Mouse (Mus musculus): ENCODE measurements at regions not wholly inside any gene's neighbourhood (a gene's known extent, or its start where the extent isn't known, plus 50 kb on each side); places are given as distances from the start of the nearest gene placed in this dataset.
"Not testable (repeated sequence)": the region's sequence is repeated elsewhere in the genome, so short reads cannot be mapped to it uniquely, and the experiment has no call there.

DNA sequence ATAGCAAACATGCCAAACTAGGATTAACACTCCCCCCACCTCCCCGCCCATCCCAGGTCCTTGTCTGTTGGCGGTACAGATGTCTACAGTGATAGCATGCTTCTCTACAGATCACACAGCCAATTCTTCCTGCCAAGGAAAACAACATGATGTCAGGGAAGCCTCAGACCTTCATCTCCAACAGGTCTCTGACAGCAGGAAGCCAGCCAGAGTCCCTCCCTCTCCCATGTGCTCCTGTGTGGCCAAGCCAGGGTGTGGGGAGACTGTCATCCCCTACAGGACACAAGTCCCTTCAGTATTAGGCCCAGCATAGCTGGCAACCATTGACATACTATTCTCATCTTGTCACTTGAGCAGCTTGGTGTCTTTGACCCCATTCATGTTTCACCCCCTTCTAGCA is 568.8 kb upstream of the Arid1b start:
- no peak for DNase-seq (ENCODE audit: low spot score)

DNA sequence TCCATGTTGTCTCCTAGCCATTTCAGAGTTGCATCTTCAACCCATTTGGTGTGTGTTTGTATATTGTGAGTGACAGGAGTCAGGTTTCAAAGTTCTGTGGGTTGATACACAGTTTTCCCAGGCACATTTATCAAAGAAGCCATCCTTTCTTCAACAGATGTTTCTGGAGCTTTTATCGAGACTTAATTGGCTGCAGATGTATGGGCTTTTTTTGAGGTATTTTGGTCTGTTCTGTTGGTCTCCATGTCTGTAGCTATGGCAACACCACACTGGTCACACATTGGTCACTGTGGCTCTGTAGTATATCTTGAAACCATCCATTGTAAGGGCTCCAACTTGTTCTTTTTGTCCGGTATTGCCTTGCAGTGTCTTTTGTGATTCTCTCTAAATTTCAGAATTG is 565.1 kb upstream of the Arid1b start:
- DNase-seq (ENCODE audit: low spot score) = peak; percentile 75

DNA sequence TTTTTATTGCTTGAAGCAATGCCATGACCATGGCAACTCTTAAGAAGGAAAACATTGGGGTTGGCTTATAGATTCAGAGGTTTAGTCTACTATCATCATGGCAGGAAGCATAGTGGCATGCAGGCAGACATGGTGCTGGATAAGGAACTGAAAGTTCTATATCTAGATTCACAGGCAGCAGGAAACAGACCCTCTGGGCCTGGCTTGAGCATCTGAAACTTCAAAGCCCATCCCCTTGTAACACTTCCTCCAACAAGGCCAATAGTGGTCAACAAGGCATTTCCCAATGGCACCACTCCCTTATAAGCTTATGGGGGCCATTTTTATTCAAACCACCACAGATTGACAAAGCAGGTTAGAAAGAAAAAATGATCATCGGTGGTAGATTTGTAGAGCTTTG is 548.5 kb upstream of the Arid1b start:
- no peak for DNase-seq (ENCODE audit: low spot score)

DNA sequence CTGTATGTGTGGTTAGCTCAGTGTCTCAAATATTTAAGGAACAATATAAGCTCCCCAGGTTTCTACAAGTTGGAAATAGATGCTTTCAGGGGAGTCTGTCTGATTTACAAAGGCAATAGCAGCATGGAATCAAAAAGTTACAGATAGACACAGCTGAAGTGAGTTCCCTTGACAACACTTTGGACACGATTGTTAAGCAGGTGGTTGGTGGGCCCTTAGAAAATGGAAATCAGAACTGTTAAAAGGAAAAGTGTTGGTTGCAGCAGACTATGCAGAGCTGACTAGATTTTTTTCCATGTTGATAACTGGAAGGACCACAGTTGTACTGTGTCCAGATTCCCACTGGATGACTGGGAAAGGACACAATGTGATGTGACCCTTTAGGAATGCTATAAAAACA is 536.6 kb upstream of the Arid1b start:
- DNase-seq (ENCODE audit: low spot score) = no peak

DNA sequence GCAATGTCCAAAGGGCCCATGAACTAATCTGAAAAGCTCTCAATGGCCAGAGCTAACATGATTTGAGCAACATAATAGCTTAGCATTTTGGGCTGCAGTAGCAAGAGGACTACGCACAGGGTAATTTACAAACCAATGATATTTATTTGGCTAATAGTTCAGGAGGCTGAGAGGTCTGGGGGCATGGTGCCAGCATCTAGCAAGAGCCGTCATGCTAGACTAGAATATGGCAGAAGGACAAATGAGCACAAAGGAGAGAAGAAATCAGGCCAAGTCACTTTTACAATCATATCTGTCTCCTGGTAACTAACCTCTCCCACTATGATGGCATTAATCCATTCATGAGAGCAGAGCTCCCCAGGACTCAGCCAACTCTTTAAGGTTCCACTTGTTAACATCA is 532.6 kb upstream of the Arid1b start:
- no peak for DNase-seq (ENCODE audit: low spot score)

DNA sequence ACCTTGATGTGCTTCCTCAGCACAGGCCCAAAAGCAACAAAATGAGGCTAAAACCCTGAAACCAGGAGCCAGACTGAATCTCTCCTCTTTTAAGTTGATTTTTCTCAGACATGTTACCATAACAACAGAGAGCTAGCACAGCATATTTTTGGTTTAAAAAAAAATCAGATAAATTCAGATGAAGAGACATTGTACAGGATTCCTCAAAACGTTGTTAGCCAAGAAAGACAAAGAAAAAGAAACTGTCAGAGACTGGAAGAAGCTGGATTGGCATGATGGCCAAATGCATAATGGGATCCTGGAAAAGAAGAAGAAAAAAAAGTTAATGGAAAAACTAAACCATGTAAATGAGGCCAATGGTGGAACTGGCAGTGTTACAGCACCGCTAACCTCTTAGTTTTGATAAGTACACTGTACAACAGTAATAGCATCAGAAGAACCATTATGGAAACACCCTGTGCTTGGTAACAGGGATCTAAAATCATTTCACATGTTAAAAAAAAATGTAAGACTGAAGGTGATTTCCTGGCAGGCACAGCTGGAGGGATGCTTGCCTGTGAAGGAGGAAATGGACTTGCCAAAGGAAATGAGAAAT is 529.7 kb upstream of the Arid1b start:
- DNase-seq (ENCODE audit: low spot score) = no peak

DNA sequence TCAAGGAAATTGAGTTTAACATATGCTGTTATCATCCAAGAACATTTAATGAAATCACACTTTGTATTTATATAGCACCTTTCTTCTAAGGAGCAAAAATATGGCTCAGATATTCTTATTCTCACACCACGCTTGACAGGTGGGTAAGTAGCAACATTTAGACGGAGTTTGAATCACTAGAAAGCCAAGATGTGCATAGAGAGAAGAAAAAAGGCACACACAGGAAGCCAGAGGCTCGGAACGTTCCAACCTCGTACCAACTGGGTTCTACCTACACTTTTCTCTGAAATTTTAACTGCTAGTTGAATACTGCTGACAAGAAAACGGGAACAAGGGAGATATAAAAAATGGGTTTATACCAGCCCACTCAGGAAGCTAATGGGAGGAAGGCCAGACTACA is 528.4 kb upstream of the Arid1b start:
- no peak for DNase-seq (ENCODE audit: low spot score)

DNA sequence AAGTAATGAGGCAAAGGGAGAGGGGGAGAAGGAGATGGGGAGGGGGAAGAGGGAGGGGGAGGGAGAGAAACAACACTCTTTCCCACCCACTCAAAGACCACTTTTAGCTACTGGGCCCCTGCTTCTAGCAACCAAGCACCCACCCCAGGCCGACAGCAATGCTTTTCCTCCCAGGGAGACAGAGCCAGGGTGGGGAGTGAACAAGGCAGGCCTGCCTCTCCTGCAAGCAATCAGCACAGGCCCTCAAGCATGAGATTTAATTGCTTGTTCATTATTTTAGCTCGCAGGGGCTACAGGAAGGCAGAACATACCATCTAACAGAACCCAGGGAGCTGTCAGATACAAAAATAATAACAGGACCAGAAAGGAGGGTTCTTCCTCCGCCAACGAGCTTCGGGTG is 521.7 kb upstream of the Arid1b start:
- no peak for DNase-seq (ENCODE audit: low spot score)

DNA sequence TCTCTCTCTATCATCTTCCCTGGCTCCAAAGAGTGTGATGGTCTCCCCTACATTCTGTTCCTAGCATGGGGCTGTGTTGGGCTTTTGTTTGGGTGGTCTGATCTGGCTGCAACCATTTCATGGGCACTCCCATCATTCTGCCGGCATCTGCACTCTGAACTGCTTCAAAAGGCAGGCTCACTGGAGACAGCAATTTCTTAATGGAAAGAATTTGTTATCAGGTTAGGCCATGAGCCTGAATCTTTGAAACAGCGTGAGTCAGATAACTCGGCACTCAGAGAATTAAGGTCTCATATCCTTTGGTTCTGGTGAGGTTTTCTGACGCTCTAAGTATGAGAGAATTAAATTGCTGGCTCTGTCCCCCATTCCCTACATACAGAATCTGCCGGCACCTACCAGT is 519.8 kb upstream of the Arid1b start:
- DNase-seq (ENCODE audit: low spot score) = no peak

DNA sequence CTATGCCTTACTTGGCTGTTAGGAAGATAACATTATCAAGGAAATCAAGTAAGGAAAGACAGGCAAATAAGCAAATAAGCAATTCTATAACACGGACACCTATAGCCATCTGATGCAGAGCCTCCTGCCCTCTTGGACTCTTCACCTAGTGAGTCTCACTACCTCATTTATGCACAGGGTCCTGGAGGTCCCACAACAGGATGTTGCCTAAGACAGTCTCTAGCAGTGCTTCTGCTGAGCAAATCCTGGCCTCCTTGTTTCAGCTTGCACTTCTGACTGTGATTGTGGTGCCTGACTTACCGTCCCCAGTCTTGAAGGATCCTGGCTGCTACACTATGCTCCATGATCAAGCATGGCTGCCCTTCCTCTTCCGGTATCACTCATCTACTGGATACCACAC is 518.5 kb upstream of the Arid1b start:
- no peak for DNase-seq (ENCODE audit: low spot score)

DNA sequence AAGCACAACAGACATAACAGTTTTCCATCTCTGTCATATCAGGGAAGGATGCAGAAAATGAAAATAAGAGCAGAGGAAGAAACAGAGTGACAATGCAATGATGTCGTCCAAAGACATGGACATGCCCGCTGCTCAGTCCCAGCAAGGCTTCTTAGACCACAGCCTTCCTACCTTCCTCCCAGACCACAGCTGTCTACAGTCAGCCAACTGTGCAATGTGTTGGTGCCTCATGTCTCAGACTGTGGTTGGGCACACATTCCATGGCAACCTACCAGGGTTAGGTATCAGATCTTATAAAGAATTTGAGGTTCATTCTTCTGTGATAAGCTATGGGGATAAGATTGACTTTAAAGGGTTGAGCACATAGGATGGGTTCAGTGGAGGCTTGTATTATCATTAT is 499.7 kb upstream of the Arid1b start:
- no peak for DNase-seq (ENCODE audit: low spot score)

DNA sequence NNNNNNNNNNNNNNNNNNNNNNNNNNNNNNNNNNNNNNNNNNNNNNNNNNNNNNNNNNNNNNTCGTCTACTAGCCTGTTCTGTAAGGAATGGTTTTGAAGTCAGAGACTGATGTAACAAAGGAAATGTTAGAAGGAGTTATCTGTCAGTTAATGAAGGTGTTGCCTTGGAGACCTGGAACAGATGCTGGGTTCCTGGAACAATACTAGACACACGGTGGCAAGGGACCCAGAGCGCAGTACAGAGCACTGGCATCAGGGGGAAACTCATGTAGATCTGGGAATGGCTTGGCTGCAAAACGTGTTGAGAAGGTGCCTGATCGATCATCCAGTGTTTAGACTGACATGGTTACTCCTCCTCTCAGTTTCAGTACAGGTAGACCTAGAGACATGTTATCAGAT is 493.6 kb upstream of the Arid1b start:
- DNase-seq (ENCODE audit: low spot score) = no peak

DNA sequence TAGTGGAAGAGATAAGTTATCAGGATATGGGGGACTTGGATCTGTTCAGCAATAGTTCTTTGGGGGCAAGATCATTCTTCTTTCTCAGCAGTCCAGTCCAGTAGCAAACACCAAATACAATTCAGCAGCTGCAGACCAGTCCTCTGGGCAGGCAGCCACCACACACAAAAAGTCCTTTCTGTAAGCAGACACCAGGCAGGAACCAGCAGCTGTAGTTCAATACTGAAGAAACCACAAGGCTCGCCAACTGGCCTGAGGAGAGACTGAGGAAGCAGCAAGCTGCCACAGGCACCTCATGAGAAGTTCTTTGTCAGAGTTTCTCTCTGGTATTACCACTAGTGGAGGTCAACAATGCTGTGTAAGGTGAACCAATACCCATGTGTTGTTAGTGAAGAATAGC is 493.1 kb upstream of the Arid1b start:
- no peak for DNase-seq (ENCODE audit: low spot score)

DNA sequence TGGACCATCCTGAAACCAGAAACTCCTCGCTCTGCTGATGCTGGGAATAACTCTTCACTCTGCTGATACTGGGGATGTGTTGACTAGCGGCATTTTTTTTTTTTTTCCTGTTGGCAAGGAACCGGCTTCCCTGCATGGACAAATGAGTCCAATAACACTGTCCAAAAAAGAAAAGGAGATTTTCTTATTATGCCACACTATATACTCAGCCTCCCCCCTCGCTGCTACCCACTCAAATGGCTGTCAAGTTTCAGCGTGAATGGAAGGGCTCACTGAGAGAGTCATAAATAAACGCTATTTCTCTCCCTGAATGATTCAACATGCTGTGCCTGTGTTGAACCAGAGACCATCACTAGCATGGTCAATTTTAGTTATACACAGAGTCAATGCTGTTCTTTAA is 489.2 kb upstream of the Arid1b start:
- DNase-seq (ENCODE audit: low spot score) = no peak

DNA sequence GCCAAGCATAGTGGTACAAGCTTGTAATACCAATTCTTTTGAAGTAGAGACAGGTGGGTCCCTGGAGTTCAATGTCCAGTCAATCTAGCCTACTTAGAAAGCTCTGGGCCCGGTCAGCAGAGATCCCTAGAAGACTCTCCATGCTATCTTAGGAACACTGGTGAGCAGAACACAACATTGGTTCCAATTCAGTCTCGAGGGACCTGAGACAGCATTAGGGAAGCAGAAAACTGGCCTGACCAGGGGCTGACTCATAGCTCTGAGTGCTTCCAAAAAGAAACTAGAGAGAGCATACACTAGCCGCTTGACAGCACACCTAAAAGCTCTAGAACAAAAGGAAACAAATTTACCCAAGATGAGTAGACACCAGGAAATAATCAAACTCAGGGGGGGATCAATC is 484.6 kb upstream of the Arid1b start:
- DNase-seq (ENCODE audit: low spot score) = no peak

DNA sequence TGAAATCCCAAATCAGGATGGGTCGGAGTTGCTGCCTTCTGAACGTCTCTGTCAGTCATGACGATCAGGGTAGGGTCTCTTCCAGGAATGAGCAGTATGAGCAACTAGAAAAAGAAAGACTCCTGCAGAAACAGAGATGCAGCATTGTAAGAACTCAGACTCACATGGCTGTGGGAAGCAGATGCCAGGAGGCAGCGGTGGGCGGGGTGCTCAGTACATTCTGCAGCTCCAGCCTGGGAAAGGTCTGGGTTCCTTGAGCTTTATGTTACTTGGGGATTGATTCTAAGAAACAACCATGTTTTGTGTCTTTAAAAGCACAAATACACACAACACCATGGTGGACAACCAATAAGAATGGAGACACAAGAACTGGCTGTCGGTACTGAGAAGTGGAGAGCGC is 478.0 kb upstream of the Arid1b start:
- no peak for DNase-seq (ENCODE audit: low spot score)

DNA sequence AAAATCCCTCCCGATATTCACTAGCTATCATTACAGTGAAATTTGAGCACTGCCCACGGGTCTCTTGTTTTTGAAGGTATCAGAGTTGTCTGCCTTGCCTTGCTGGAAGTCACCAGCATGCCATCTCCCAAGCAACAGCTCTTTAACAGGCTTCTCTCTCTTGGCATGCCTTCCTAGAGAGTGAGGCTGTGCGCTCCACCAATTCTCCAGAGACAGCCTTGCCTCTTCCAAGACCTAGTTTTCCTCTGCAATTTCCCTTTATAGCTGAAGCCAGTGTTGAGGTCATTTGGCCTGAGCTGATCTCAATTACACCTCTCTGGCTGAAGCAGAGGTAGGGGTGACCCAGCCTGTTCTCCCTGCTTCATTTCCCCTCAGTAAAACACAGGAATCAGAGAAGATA is 477.3 kb upstream of the Arid1b start:
- no peak for DNase-seq (ENCODE audit: low spot score)

DNA sequence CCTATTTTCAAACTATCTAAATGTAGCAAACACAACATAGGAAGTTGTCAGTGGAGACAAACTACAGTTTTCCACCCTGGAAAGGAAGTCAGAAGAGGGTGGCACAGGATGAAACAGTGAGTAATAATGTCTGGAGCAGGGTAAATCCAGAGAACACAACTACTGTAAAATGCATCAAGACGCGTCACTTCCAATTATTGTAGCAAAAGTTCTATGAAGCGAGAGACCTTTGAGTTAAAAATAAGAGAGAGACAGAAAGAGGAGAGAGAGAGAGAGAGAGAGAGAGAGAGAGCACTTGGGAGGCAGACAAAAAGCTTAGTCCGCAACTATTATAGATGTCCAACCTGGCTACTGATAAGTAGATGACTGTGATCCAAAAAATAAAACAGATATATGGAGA is 473.1 kb upstream of the Arid1b start:
- DNase-seq (ENCODE audit: low spot score) = no peak

DNA sequence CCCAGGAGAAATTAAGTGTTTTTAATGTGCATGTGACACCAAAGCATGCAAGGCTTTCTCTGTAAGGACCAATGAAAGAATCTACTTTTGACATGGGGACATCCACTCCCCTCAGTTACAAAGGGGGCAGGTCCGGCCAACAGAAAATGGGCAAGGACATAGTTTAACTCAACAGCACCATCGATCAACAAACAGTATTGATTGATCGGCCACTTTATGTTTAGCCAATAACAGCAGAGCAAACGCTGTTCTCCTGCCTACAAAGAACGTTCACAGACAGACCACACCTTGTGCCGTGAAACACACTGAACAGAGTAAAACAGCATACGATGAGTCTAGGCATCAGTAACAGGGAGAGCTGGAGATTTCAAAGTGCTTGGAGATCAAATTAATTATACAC is 467.7 kb upstream of the Arid1b start:
- DNase-seq (ENCODE audit: low spot score) = no peak

DNA sequence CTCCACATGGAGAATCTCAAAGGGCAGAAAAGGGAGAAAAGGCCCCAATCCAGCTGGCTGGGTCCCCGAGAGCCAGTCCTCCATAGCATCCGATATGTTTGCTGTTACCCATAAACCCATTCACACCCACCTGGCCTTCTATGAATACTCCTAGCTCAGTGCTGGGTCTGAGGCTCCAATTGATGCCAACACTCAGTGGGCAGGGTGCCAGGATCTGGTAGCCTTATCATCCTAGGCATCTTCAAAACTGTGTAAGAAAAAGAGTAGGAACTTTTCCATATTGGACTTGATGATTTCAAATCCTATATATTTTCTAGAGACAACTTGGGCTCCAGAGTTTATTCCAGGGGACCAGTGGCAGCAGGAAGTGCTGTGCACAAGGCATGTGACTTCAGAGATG is 462.0 kb upstream of the Arid1b start:
- DNase-seq (ENCODE audit: low spot score) = no peak

DNA sequence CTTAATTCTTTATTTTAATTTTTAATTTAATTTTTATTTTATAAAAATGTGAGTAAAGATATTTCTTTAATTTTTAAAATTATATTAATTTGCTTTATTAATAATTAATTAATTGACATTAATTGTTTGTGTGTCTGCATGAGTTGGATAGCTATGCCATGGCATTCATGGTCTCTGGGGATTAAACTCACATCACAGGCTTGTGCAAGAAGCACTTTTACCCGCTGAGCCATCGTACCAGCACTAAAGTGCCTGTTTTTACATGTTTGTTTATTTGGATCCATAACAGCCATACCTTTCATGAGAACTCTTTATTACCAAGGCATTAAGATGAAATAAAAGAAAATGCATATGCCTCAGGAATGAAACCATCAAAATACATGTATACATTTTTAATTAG is 453.7 kb upstream of the Arid1b start:
- DNase-seq (ENCODE audit: low spot score) = no peak

DNA sequence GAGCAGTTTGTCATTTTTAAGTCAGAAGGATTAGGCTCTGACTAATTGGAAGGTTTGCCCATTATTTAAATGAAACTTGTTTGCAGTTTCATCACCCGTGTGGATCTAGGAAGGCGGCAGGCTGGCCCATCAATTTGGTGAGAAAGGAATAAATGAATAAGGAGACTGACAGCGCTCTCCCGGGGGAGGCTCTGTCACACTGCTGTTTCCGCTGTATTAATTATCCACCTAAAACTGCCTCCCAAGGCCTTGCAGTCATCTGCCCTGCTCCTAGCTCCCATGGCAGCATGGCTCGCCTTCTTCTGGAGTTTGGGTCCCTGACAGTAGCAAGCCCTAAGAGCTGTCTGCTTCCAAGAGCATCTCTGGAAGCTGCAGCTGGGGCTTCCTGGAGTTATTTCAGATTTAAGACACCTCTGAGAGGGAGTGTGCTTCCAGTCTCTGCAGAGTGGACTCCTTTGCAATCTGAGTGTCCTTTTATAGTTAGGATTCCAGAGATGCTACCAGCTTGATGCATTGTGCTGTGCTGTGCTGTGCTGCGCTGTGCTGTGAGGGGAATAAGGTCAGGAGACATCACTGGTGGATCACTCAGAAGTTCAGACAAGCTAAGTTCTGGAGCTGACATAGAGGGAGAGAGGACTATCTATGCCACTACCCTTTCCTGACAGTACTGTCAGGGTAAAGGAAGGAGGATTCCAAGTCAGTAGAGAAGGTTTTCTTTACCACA is 452.9 kb upstream of the Arid1b start:
- DNase-seq (ENCODE audit: low spot score) = peak; percentile 37

DNA sequence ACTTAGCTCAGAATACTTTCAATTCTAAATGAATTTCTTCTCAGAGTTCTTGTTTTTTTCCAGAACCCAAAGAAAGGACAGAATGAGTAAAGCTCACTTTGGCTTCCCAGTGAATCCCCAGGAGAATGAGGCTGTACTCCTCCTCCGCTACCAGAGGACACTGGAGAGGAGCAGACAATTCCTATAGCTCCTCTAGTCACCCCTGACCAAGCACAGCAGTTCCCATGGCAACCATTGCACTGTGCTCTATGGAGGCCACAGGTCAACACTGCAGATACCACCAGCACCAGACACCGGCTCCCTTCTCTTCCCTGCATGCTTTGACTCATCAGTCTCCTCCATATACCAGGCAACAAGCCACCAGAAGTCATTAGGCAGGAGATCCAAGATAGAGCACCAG is 447.6 kb upstream of the Arid1b start:
- peak; percentile 41 for DNase-seq (ENCODE audit: low spot score)

DNA sequence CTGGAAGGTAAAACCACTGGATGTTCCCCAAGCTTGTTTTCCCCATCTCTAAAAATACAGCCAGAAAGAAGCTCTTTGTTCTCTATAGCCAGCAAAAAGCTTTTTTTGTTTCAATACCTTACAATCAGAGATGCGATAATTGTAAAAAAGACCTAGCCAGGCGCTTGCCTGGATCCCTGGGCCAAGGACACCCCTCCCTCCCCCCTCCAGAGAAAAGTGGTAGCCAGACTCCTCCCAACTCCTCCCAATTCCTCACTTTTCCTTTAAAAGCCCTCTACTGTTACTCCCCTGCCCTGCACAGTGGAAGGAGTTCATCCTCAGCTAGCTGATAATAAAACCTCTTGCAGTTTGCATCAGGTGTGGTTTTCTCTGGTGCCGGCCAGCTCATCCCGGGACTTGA is 441.1 kb upstream of the Arid1b start:
- DNase-seq (ENCODE audit: low spot score) = not testable (repeated sequence)

Data from embryo, embryonic 10.5 days (tissue).